Mouse (Mus musculus): Measurements from ENCODE around the gene 2010111I01Rik.
"Not testable (repeated sequence)": the region's sequence is repeated elsewhere in the genome, so short reads cannot be mapped to it uniquely, and the experiment has no call there.

Gene 2010111I01Rik

DNA sequence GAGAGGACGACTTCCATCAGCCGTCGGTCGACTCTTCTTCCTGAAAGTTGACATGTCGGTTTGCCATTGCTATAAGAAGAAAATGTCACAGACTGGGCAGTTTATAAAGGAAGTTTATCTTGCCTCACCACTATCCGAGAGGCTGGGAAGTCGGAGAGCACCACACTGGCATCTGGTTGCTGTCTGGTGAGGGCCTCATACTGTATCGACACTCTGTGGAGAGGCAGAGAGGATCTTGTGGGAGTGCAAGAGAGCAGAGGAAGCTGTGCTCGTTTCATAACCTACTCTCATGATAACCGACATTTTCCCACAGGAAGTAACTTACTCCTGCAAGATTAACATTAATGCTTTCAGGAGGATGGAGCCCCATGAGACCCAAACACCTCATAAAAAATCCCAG is 7.9 kb upstream of the 2010111I01Rik start:
- DNase-seq = no peak

DNA sequence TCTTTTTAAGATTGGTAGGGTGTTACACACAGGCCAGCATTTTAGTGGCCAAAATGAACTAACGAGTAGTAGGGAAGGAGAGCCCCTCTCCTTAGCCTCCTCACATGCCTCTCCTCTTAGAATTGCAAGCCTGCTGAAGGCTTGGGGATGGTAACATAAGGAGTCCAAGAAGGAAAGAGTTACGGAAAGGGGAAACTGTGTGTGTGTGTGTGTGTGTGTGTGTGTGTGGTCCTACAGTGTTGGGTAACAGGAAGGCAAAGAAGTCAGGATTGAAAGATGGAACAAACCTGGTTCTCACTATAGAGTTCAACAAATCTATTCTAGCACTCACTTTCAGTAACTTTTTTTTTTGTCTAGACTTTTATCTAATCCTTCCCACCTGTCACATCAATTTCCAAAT is 1.3 kb upstream of the 2010111I01Rik start:
- no peak for DNase-seq

DNA sequence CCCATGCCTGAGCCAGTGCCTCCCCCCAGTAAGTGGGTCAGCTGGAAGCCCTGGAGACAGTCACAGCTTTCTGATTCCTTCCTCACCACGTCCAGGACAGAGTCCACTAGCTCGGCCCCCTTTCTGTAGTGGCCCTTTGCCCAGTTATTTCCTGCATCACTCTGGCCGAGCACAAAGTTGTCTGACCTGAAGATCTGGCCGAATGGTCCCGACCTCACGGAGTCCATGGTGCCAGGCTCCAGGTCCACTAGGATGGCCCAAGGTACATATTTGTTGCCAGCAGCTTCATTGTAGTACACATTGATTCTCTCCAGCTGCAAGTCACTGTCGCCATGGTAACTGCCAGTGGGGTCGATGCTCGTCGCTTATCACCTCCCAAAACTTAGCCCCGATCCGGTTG is 3.5 kb downstream of the 2010111I01Rik start:
- no peak for DNase-seq

DNA sequence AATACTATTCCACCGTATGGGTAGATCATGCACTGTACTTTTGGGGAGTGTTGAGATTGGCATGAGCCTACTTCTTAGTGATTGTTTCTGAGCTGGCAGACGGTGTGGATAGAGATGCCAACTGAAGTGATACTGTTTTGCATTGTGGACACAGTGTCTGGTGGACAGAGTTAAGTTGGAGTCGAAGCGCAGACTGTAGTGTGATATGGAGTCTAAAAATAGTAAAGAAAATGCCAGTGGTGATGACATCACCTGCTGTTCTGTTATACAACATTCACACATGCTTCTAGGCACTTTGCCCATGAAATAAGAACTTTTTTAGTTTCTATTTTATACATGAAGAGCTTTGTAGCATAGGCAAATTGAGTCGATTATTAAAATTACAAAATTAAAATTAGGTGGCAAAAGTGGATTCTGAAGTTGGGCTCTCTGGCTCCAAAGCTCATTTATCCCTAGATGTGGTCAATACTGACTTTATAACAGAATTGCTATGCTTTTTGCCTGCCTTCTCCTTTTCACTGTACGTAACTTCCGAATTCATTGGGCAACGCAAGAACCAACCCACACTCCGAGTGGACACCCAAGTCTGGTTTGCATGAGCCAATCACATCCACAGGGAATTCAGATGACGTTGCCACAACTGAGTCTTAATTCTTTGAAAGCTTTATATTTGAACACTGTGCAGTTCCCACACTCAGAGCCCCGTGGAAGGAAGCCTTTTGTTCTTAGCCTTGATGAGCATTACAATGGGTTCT is 6.0 kb downstream of the 2010111I01Rik start:
- no peak for DNase-seq

DNA sequence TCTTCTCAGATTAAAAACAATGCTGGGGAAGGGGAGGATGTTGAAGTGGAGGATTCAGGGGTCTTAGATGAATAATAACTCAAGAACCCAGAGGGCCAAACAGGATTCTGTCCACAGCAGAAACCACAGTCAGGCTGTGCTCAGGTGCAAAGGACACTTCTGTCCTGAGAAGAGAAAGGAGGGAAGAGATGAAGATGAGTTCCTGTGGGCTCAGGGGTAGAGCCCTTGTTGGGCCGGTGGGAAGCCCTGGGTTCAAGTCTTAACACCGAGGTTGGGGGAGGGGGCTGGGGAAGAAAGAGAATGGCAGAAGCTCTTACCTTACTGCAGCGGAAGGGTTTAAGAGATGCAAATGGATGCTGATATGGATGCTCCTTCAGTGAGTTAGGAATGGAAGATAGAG is 7.7 kb downstream of the 2010111I01Rik start:
- DNase-seq = no peak

DNA sequence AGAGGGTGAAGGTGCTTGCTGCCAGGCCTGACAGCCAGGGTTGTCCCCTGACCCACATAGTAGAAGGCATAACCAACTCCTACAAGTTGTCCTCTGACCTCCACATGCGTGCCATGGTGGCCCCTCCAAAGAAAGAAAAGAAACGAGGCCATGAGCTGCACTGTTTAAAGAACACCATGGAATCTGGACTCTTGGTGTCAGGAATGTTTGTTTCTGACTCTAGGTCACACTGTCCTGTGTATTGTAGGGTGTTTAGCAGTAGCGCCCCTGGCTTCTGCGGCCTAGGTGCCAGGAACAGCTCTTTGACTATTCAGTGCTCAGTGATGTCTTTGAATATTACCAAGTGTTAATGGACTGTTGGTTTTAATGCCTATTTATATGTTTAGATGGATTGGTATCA is 8.4 kb downstream of the 2010111I01Rik start:
- no peak for DNase-seq

DNA sequence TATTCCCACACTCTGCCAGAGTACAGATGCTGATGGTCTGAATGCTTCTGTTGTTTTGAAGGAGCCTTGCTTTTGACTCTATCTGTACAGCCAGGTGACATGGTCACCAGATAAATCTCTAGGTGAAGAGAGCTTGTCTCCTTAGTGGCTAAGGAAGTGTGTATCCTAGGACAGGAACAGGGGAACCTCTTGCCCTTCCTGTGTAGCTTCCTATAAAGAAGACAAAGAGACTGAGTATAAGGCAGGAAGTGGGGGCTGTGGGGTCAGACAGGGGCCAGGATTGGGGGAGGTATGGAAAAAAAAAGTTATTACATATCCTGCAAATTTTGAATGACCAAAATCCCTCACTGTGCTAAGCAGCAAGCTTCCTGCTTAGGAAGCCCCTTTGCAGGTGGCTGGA is 13.4 kb downstream of the 2010111I01Rik start:
- peak; percentile 11 for DNase-seq

DNA sequence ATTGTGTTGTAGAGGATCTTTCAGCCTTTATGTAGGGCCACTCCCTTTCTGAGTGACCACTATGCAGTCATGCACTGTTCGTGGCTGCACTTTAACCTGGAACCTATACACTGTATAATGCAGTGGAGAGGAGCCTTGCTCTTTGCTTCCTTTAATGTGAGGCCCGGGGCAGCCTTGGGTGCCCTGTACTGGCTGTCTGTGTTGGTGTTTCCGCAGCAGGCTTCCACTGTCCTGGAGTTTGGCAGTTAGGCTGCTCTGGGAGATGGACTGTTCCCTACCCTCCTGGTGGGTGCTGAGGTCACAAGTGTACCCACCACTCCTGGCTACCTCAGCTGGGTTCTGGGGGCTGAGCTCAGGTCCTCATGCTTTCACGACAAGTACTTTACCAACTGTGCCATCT is 14.1 kb downstream of the 2010111I01Rik start:
- DNase-seq = no peak

DNA sequence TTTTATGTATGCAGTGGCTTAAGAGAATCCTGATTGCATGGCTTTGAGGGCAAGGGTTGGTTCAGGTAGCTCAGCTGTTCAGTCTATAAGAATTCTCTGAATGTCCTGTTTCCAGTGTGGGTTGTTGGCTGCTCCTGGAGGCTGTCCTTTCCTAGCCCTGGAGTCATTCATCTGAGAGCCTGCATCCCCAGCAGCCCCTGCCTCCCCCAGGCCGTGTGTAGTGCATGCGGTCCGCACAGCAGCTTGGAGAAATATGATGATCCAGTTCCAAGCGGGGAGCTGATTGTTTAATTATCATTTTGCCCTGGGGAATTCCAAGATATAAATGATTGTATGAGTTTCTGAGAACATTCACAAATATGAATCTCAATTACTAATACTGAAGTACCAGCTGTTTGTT is 14.5 kb downstream of the 2010111I01Rik start:
- no peak for DNase-seq

DNA sequence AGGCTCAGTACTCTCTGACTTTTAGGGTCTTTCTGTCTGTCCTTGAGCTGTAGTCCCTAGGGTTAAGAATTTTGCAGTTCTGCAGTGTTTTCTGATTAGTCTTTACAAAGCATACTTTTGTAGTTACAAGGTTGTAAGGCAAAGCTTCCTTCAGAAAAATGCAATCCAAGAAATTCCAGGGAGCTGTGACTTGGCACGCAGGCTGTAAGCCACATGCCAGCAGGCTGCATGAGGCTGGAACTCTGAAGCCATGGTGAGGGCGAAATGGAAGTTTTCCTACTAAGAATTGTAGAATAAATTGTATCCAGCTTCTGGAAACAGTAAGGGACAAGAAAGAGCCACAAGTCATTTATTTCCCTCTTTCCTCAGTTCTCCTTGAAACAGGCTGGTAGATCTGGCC is 15.4 kb downstream of the 2010111I01Rik start:
- DNase-seq = no peak

DNA sequence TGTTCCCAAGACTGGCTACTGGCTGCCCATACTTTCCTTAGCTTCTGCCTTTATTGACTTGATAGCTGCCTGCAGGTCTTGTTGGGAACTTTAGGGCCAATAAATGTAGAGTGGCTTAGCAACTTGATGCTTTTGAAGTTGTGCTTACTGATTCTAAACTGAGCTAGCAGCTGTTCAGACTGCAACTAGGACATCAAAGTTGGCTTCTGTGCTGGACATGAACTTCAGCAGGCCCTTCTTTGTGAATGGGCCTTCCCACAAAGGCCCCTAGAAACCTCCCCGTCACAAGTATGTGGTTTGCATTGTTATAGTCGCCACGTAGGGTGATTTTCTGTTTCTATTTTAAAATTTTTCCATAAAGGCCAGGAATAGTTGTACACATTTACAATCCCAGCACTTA is 19.8 kb downstream of the 2010111I01Rik start:
- DNase-seq = no peak

DNA sequence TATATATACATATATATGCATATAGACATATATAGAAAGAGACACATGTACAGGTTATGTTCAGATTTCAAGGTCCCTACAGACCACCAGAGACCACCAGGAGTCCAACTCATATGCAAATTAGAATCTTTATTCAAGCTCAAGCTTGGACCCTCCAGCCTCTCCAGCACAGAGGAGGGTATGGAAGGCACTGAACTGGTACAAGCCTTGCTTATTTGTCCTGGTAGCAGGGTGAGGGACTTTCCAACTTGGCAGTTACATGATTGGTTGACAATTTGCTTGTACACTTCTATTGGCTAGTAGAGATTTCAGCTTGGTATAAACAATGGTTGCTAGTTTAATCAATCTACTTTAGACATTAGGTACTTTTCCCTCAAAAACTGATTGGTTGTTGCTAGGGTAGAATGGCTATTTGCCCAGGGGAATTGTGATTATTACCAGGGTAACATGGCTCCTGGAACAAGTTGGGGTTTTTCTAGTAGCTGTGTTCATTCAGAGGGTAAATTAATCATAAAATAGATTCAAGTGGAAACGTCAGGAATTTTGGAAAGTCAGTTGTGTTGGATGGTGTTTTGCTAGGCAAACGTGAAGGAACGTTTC is 25.3 kb downstream of the 2010111I01Rik start:
- no peak for DNase-seq

DNA sequence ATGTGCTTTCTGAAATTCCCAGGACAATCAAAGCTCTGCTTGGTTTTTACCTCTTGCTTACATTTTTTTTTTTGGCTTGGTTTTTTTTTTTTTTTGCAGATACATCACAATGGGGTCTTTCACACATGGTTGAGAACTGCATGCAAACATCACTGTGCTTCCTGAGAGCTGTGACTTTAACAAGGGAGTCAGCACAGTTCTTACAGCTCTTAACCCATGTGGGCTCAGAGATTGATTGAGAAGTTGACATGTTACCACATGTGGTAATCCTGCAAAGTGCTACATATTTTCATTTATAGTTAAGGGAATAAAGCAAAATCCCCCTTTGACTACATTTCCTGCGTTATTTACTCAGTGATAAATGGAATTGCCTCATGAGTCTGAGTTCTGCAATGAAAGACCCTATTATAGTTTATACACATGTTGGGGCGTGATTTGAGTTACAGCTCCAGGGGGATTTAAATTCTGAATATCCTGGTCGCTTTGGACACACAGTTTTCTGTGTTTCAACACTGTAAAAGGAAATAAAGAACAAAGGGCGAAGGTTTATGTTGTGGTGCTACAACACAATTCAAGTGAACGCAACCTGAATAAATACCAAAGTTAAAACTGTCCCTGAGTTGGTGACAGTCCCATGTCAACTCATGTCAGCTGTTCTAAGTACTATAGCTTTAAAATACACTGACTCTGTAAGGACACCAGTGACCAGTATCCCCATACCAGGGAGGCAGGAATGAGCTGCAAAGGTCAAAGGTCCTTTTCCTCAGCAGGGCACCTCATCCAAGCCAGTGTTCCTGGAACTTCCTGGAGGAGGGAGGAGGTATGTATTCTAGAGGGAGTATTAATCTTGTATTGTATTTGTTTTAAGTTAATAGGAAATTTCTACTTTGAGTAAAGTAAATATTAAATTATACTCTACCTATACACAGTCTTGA is 29.1 kb downstream of the 2010111I01Rik start:
- DNase-seq = no peak

DNA sequence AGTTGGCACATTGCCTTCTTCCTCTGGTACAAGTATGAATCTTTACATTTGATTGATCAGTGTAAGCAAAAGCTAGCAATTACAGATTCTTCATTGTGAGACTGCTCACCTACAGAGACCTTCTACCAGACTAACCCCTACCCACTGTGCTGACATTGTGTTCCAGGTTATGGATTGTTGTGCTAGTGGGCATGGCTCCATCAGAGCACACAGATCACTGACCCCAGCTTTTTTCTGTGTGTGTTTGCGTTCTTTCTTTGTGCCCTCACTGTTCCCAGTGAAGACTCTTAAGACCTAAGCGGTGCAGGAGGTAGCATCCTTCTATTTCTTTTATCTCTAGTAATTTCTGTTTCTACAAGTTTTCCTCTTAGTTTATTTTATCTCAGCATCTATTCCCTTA is 32.1 kb downstream of the 2010111I01Rik start:
- DNase-seq = no peak

DNA sequence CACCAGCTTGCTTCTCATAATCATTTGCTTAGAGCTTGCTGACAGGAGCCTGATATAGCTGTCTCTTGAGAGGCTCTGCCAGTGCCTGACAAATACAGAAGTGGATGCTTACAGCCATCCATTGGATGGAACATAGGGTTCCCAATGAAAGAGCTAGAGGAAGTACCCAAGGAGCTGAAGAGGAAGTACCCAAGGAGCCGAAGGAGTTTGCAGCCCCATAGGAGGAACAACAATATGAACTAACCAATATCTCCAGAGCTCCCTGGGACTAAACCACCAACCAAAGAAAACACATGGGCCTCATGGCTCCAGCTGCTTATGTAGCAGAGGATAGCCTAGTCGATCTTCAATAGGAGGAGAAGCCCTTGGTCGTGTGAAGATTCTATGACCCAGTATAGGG is 42.8 kb downstream of the 2010111I01Rik start:
- not testable (repeated sequence) for DNase-seq

DNA sequence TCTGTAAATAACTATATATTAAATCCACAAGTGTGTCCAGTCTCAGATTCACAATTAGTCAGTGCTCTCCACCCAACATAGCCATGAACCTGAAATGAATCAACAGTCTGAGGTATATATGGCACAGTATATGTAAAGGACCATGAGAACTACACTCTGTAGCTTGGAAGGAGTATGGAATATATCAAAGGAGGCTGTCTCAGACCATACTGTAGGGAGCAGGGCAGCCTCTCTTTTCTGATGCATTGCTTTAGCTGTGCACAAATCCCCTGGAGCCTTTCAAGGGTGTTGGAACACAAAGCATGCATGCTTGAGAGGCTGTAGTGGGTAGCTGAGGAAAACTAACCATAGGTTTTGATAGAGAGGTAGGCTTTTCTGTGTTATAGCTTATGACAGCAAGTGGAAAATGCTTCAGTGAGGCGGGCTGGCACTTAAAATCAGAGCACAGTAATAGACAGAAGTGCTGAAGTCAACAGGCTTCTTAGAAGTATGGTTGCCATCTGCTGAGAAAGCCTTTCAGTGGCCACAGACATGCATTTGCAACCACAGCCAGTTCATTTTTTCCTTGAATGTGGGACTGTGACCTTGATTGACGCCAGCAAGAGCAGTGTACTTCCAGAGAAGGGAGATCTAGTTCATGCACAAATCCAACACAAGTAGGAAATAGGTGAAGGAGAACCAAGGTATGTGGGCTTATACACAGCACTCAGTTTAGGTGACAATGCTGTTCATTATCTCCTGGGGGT is 45.8 kb downstream of the 2010111I01Rik start:
- DNase-seq = no peak

DNA sequence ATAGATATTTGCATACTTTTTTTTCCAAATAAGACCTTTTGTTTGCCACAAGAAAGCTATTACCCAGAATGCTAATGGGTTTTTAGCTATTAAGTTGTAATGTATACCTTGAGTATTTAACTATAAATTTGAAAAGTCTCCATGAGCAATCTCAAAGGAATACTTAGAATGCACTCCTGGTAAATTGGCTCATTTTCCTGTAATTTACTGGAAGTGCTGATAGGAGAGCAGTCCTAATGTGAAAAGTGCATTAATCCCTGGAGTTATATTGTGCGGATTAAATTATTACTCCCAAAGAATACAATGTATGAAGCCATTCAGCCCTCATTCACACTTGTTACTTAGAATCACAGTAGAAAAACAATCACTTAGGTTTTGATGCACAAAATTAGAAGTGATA is 49.7 kb downstream of the 2010111I01Rik start:
- DNase-seq = no peak

DNA sequence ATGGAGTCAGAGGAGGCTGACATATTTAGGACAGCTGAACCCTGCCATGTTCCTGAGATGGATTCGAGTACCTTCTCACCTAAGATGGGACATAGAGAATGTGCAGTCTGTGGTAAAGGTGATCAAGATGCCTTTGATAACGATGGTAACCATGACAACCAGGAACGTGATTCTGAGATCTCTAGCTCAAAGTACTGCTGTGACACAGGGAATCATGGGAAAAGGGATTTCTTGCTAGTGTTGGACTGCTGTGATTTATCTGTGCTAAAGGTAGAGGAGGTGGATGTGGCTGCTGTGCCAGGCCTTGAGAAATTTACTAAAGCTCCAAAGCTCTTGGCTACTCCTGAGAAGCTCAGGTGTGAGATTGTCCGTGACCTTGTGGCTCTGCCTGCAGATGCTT is 50.7 kb downstream of the 2010111I01Rik start:
- no peak for DNase-seq

DNA sequence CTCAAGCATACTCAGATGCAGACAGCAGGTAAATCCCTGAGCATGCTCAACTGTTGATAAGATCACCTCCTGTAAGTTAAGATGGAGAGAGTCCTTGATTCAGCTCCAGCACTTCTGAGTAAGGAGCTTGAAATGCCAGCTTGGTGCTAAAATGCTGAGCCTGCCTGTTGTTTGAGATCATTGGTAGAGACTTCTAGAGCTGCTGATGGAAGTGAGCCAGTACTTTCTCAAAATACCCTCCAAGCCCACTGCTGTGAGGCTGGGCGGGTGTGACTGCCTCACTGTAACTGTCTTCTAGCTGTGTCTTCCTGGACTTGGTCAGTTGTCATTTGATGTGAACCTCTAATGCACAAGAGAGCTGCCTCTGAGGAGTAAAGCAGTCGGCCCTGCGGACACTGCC is 51.4 kb downstream of the 2010111I01Rik start:
- no peak for DNase-seq

DNA sequence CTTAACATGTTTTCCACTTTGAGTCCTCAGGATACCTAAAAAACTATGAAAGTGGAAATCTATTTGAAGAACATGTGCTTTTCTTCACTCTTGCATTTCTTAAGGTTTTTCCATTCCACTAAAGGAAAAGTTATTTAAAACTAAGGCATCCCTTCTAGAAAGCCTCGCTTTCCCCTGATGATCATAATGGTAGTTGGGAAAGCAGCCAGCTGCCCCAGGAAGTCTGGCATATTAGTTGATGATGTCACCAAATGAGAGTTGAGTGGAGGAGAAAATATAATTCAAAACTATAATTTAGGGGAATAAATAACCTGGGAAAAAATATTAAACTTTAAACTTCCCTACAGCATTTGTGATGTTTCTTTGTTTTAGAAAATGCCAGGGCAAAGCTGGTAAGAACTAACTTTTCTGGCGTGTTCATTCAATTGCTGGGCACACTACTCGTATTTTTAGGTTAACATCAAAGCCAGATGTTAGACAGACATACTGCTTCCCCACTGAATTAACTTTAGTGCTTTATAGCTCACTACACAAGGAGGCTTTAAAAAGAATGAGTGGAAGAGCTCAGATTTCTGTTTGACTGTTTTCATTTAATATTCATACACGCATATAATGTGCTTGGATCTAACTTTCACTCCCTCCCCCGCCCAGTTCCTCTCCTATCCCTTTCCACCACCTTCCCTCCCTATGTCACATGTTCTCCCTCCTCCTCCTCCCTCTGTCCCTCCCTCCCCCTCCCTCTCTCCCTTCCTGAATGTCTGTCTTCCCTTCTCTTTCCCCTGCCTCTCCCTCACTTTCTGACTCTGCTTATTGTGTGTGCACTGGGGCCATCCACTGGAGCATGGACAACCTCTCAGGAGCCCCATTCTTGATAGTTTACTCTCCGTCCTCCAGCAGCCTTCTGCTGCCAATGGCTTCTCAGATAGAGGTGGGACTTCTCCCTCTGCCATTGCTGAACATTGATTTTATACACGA is 58.8 kb downstream of the 2010111I01Rik start:
- peak; percentile 13 for DNase-seq

DNA sequence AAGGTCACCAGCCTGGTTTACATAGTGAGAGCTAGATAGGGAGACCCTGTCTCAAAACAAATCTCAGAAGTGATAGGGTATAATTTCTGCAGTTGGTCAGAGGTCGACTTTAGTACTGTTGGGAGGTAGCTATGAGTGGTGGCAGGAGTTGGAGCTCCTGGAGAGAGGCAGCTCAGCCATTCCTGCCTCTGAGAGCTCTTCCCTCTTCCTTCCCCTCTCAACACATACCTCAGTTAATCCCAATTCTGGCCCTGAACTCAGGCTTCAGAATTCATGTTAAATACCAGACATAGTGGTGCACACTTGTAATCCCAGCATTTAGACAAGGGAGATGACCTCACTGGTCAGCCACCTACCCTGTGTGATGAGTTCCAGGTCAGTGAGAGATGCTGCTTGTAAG is 65.3 kb downstream of the 2010111I01Rik start:
- no peak for DNase-seq

DNA sequence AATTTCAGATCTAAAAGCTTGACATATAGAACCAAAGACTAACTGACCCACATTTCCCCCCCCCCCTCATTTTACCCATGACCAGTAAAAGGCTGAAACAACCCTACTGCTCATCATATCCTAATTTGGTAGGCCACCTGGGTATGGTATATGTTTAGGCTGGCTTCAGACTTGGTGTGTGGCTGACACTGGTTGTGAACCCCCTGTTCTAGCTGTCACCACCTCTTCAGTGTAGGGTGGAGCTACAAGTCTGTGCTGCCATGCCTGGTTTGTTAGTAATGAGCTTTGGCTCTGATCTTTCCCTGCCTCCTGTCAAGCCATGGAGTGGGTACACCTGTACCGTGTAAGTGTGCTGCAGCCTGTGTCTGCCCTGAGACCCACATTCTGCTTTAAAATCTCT is 66.6 kb downstream of the 2010111I01Rik start:
- no peak for DNase-seq

All from embryo, embryonic 11 days (tissue).